Mouse (Mus musculus) CD4-positive, CD25-positive, alpha-beta regulatory T cell, adult 4 months (primary cell): Measurements from ENCODE around the gene Hoxc10. TPM values are rescaled to one million over a fixed set of nuclear protein-coding genes. Genes with fewer than 3 reads are reported as not detected.

ENCODE experiments used
- ATAC-seq: one replicate; pipeline ENCODE4 v1.8.0; 2017
- polyA plus RNA-seq, 2 experiments: library from polyadenylated mRNA; unstranded; fragments of 100-300 nt; shearing (Covaris generic); gene quantifications; one replicate each; pipeline ENCODE4 v1.2.1; 2017

The Hoxc10 gene
- polyA plus RNA-seq, 2 experiments from 2014 or later, result not detected

DNA sequence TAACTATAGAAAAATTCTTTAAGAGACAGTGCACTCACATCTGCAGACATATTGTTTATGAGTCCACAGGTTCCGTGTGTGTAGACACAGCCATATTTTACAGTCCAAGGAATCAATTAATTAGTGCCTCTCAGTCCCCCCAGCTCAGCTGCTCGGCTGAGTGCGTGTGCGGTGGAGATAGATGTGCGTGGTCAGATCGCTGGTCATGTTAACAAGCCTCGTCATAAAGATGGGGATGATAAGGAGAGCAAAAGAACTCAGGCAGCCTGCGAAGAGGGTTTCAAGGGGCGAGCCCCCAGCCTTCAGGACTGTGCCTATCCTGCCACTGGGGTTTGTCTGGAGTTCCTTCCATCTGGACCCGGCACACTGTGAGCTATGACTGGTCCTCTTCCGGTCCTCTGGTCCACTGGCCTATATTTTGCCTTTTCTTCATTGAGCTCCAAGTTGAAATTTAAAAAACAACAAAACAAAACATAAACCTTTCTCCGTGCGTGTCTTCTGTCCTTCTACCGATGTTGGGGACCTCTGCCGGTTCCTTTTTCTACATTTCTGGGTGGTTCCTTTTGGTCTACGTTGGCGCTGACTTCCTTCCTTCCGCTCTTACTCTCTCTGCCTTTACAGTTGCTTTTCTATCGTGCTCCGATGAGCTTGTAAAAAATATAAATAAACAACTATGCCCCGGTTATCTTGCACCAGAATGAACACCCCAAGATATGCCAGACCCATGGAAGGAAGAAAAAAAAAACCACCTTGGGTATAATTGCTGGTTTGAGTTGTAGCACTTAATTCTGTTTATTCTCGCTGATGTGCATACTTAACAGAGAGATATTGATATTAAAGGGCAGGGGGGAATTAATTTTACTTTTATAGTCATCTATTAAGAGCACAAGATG is 21.2 kb upstream of the Hoxc10 start:
- no peak for ATAC-seq

- no peak for ATAC-seq
Measured at GRCm38 (mm10) chr15:102947276-102947675, 19.3 kb upstream of the Hoxc10 start.

GRCm38 (mm10) chr15:102948842-102949241 is 17.8 kb upstream of the Hoxc10 start:
- ATAC-seq, result no peak

GRCm38 (mm10) chr15:102949696-102950095 is 16.9 kb upstream of the Hoxc10 start:
- ATAC-seq, result no peak

- ATAC-seq, result no peak
Measured at GRCm38 (mm10) chr15:102950877-102951276, 15.7 kb upstream of the Hoxc10 start.

- ATAC-seq, result no peak
Measured at GRCm38 (mm10) chr15:102953561-102953960, 13.0 kb upstream of the Hoxc10 start.

- no peak for ATAC-seq
Measured at GRCm38 (mm10) chr15:102954192-102955006, 12.2 kb upstream of the Hoxc10 start, which contains the start of gene Hoxc11. TSS of gene Hoxc11 (plus strand) at chr15:102954427.

GRCm38 (mm10) chr15:102955007-102955382 is 11.6 kb upstream of the Hoxc10 start:
- ATAC-seq, result no peak

- no peak for ATAC-seq
Measured at GRCm38 (mm10) chr15:102955833-102956640, 10.6 kb upstream of the Hoxc10 start.

GRCm38 (mm10) chr15:102956906-102957305 is 9.7 kb upstream of the Hoxc10 start:
- ATAC-seq, result no peak

DNA sequence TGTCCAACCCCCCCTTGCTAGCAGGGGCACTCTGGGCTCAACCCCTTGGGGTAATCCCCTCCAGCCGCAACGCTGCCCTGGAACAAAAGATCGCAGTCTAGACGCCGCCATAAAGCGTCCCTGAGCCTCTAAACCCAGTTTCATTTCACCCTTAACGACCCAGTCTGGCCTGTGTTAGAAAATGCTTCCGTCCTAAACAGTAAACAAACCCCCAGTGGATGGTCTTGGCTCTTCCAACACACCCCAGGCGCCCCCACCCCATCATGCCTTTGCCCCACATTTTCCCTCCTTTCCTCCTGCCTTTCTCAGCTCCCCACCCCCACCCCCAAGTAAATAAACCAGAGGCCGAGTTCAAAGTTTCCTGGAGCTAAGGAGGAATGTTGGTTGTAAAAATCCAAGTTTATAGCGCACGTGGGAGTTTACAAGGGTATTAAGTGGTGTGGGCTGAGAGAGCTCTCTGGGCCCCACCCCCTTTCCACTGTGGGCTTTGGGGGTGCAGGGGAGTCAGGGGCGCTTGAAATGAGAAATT is 6.9 kb upstream of the Hoxc10 start:
- no peak for ATAC-seq

- ATAC-seq, result no peak
Measured at GRCm38 (mm10) chr15:102961728-102962127, 4.9 kb upstream of the Hoxc10 start.

DNA sequence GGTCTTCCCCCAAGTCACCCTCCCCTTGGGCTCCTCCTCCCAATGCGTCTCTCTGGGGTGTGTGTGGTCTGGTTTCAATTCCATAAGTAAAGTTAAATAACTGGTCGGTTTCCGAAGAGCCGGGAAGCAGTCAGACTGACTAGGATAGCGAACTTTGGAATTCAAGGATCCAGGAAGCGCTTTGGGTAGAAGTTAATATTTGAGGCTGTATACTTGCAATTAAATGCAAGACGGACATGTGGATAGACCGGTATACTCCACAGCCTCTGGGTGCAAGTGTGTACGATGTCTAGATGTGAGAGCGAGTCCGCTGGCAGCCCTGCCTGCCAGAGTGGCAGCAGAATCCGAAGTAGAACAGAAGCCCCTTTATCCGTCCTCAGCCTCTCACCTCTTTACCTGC is 4.1 kb upstream of the Hoxc10 start:
- no peak for ATAC-seq

DNA sequence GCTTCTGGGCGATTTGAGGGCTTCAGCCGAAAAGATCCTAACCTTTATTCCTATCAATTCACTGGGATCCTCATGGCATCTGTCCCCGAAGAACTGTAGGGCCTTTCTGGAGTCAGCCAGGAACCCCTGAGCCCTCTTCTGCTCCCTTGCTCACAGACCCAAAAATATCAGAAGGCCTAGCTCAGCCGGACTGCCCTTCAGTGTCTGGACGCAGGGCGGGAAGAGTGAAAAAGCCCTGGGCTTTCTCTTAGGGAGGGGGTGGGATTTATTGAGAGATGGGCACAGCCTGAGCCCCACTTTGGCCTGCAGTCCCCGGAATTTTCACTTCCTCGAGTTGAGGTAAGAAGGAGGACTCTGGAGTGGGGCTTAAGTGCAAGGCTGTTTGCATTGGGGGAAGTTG is 3.3 kb upstream of the Hoxc10 start:
- no peak for ATAC-seq

- ATAC-seq, result no peak
Measured at GRCm38 (mm10) chr15:102963671-102964640, 2.6 kb upstream of the Hoxc10 start.

DNA sequence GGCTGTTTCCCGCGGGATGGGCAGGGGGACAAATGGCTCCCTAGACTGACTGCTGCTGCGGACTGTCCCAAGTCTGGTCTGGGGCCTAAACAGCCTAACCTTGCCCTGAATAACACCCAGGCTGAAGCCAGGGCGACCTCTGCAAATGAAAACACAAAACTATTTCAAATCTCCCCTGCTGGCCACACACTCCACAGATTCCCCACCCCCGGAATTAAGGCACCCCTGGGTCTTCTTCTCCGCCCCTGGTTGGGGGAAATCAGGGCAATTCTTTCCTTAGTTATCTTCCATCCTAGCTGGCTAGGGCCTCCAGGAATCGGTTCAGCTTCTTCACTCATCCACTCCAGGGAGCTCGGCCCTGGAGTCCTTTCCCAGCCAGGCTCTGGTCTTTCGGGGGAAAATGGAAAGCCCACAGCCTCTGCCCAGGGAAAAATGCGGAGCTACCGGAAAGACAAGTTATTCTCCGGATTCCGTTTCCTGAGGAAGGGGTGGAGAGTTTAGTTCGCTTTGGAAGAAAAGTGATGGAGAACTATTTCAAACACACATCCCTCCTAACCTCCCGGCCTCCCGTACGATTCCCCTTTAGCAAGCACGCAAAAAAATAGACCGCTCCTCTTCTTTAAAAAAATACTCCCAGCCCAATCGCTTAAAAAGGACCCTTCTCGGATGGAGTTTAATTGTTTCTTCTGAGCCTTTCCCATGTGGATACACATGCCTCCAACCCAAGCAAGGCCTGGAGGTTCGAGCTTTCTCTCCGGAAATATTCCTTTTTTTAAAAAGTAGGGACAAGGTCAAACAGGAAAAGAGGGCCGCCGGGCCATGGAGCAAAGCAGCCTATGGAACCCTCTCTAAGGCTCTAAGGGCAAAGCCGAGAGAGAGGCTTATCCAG is 1.3 kb upstream of the Hoxc10 start:
- no peak for ATAC-seq

DNA sequence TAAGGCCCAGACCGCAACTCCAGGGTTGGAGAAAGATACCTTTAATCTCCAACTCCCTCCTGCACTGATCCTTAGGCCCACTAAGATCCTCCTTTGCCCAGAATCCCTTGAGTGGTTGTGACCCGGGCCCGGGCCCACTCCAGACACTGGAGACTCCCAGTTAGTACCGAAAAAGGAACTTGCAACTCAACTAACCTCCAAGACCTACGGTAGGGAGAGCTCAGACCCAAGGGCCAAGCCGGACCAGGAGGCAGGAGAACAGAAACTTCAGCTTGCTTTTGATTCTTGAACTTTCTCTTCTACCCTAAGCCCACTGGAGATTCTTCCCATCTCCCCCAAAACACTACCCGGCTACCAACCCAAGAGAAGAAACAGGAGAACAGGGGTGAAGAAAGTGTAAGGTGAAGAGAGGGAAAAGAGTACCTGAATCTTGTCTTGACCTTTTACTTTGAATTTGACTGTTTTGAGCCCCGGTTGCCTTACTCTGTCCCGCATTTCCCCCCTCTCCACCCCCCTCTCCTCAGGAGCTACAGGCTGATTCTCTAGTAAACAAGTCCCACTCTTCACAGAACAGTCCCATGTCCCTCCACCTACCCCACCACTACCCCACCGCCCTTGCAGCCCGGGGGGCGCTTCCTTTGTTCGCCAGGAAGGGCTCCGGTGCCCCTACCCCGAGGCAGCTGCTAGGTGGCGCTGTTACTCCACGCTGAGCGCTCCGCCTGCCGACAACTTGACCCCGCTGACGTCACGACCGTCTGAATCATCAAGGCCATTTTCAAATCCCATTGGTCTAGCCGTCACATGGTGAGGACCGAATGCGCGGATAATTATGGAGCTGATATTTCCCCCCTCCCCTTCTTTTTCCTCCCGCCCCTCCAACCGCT is 462 bp upstream of the Hoxc10 start:
- peak; percentile 79 for ATAC-seq

GRCm38 (mm10) chr15:102967312-102967510 is 615 bp downstream of the Hoxc10 start, which contains the start of gene Hoxc5:
TSS of gene Hoxc5 (plus strand) at chr15:102967443.
- no peak for ATAC-seq
